Mouse (Mus musculus) brain, embryonic 14.5 days (tissue): ENCODE data around the gene Pcf11.

Source experiments
- CTCF ChIP-seq: fragments of 200-500 bp; IDR thresholded peaks from 2 replicates; pipeline ENCODE4 v1.5.1; 2012; ENCODE audit warnings: inconsistent platforms, mild to moderate bottlenecking, moderate library complexity, borderline replicate concordance; ENCODE audit not compliant: insufficient read depth, insufficient read length; ENCODE audit errors: extremely low read depth
- POLR2A ChIP-seq: fragments of 200-500 bp; IDR thresholded peaks from 2 replicates; pipeline ENCODE4 v1.6.1; 2012; ENCODE audit warnings: mild to moderate bottlenecking, inconsistent platforms, borderline replicate concordance; ENCODE audit not compliant: poor library complexity, insufficient read depth, insufficient read length, severe bottlenecking; ENCODE audit errors: extremely low read depth

- no peak for TF ChIP-seq CTCF
- TF ChIP-seq POLR2A: no peak
Observed at GRCm38 (mm10) chr7:92636295-92637011, 33.3 kb downstream of the Pcf11 start.
